Mouse (Mus musculus) telencephalon, adult 2 months (tissue): ENCODE data around the gene Tmprss12.
"Not testable (repeated sequence)": the region's sequence is repeated elsewhere in the genome, so short reads cannot be mapped to it uniquely, and the experiment has no call there.

Source experiments
- DNase-seq: peaks from one replicate; pipeline ENCODE4 v3.0.0-alpha.2; 2011; ENCODE audit warnings: low read depth, low spot score

Gene Tmprss12

GRCm38 (mm10) chr15:100273791-100274308 lies 6.8 kb upstream of the Tmprss12 start:
- DNase-seq: not testable (repeated sequence)

GRCm38 (mm10) chr15:100274790-100275559 lies 5.7 kb upstream of the Tmprss12 start:
- DNase-seq: no peak

GRCm38 (mm10) chr15:100276403-100276802 lies 4.2 kb upstream of the Tmprss12 start:
- DNase-seq: no peak

- DNase-seq: no peak
These were observed 3.1 kb upstream of the Tmprss12 start for GRCm38 (mm10) chr15:100277586-100277985.

GRCm38 (mm10) chr15:100288980-100289379 lies 8.3 kb downstream of the Tmprss12 start:
- DNase-seq: no peak

GRCm38 (mm10) chr15:100290858-100291257 lies 10.2 kb downstream of the Tmprss12 start:
- peak; percentile 52 for DNase-seq

GRCm38 (mm10) chr15:100292326-100292725 lies 11.7 kb downstream of the Tmprss12 start:
- no peak for DNase-seq

- DNase-seq: no peak
These were observed 17.2 kb downstream of the Tmprss12 start for GRCm38 (mm10) chr15:100297856-100298255.

- no peak for DNase-seq
These were observed 19.9 kb downstream of the Tmprss12 start for GRCm38 (mm10) chr15:100300499-100300898.

GRCm38 (mm10) chr15:100301556-100301955 lies 20.9 kb downstream of the Tmprss12 start:
- DNase-seq: no peak

- no peak for DNase-seq
These were observed 22.9 kb downstream of the Tmprss12 start for GRCm38 (mm10) chr15:100303428-100304018.

- peak; percentile 81 for DNase-seq
These were observed 23.7 kb downstream of the Tmprss12 start, which contains the start of gene Mettl7a1 for GRCm38 (mm10) chr15:100304019-100304991. TSS of gene Mettl7a1 (plus strand) at chr15:100304140.

GRCm38 (mm10) chr15:100306201-100306600 lies 25.6 kb downstream of the Tmprss12 start:
- no peak for DNase-seq

- DNase-seq: peak; percentile 58
These were observed 26.9 kb downstream of the Tmprss12 start for GRCm38 (mm10) chr15:100307438-100308096.

- DNase-seq: no peak
These were observed 31.7 kb downstream of the Tmprss12 start for GRCm38 (mm10) chr15:100312346-100312745.

- DNase-seq: no peak
These were observed 34.0 kb downstream of the Tmprss12 start for GRCm38 (mm10) chr15:100314448-100315145.

GRCm38 (mm10) chr15:100318014-100318671 lies 37.5 kb downstream of the Tmprss12 start:
- DNase-seq: not testable (repeated sequence)

GRCm38 (mm10) chr15:100319884-100320283 lies 39.2 kb downstream of the Tmprss12 start:
- DNase-seq: no peak

- DNase-seq: no peak
These were observed 39.8 kb downstream of the Tmprss12 start for GRCm38 (mm10) chr15:100320295-100320905.
